Mouse (Mus musculus) R1 (cell line): ENCODE results near the gene Osbpl5.

ENCODE experiments used
- DNase-seq: peaks from one replicate; pipeline ENCODE4 v3.0.0-alpha.2; 2018; ENCODE audit warnings: low read depth, low spot score

Gene Osbpl5

GRCm38 (mm10) chr7:143756125-143757026 lies at the start of gene Osbpl5:
TSS of gene Osbpl5 (minus strand) at chr7:143756985.
- DNase-seq = no peak

- no peak for DNase-seq
These were observed 48.4 kb upstream of the Osbpl5 start for GRCm38 (mm10) chr7:143805199-143805624.

GRCm38 (mm10) chr7:143801195-143802065 lies 44.6 kb upstream of the Osbpl5 start:
- no peak for DNase-seq

GRCm38 (mm10) chr7:143800770-143801169 lies 44.0 kb upstream of the Osbpl5 start:
- no peak for DNase-seq

GRCm38 (mm10) chr7:143798783-143799182 lies 42.0 kb upstream of the Osbpl5 start:
- DNase-seq = no peak

- DNase-seq = peak; percentile 21
These were observed 36.3 kb upstream of the Osbpl5 start for GRCm38 (mm10) chr7:143793121-143793520.

DNA sequence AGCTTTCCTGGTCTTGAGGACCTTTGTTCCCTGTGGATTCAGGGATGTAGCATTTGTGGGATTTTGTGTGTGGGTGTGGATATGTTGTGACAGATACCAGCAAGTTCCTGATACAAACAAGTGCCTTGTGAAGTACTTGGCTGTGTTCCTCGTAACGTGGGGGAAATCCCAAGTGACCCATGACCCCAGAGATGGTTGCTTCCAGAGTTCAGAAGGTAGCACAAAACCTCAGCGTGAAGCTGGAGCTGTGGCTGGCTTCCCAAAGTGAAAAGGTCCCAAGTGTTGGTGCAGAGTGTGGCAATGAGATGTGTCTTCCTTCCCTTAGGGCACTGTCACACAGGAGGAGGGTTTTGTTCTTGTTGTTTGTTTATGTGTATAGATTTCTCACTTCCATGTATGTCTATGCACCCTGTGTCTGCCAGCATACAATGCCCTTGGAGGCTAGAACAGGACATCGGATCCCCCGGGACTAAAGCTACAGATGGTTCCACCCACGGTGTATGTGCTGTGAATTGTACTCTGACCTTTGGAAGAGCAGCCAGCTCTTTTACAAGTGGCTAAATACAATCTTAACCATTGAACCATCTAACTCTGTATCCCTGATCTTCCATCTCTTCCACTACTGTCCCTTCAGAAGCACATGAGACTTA lies 35.7 kb upstream of the Osbpl5 start:
- no peak for DNase-seq

DNA sequence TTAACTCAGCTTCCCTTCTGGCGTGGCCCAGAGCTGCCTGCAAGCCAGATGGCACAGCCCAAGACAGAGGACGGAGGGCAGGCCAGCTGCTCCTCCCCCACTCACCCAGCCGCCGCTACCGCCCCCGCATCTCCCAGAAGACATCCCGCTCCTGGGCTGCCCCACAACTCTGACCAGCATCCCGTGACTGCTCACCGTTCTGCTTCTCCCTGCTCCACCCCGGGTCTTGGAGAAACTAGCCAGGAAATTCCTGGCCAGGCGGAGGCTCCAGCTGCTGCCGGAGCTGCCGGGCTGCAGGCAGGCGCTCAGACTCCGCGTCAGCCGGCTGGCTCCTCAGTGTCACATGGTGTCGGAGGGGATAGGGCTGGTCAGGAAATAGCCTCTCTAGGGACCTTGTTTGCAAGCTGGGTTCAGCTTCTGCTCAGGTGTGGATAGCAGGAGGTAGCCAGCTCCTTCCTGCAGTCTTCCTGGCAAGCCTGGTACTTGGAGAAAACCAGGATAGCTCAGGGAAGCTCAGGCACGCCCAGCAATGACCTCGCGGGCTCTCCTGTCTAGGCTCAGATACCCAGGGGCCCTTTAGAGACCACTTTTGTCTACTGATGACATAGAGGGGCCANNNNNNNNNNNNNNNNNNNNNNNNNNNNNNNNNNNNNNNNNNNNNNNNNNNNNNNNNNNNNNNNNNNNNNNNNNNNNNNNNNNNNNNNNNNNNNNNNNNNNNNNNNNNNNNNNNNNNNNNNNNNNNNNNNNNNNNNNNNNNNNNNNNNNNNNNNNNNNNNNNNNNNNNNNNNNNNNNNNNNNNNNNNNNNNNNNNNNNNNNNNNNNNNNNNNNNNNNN lies 27.4 kb upstream of the Osbpl5 start, which contains the start of gene Mrgpre:
TSS of gene Mrgpre (minus strand) at position 505 of the 834 bp plus-strand sequence.
- peak; percentile 15 for DNase-seq

- no peak for DNase-seq
These were observed 26.7 kb upstream of the Osbpl5 start for GRCm38 (mm10) chr7:143783378-143783995.

GRCm38 (mm10) chr7:143777375-143777774 lies 20.6 kb upstream of the Osbpl5 start:
- DNase-seq = no peak

DNA sequence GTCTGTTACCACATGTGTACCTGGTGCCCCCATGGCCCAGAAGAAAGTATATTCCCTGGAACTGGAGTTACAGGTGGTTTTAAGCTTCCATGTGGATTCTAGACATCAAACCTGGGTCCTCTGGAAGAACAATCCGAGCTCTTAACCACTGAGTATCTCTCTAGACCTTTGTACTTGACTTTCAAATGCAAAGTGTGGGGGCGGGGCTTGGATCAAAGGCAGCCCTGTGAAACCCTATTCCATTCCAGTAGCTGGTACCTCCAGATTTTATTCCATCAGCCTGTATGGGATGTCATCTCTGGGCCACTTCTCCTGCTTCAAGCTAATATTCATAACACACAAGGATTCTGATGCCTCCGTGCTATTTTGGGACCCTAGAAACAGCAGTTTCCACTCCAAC lies 19.4 kb upstream of the Osbpl5 start:
- peak; percentile 51 for DNase-seq

DNA sequence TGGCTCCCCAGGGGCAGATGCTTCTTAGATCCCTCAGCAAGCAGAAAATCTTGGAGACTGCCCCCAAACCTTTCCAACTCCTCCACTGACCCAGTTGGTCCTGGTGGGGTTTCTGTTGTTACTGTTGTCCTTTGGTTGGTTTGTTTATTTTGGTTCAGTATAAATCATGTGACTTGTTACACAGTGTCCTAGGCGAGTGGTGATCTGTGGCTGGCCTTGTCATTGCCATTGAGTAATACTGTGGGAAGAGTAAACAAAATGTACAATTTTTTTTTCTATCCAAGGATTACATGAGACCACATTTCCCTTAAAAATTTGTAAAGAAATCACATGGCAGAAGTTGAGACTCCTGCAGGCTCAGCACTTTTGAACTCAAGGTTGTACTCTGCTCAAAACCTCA lies 12.7 kb upstream of the Osbpl5 start:
- no peak for DNase-seq

DNA sequence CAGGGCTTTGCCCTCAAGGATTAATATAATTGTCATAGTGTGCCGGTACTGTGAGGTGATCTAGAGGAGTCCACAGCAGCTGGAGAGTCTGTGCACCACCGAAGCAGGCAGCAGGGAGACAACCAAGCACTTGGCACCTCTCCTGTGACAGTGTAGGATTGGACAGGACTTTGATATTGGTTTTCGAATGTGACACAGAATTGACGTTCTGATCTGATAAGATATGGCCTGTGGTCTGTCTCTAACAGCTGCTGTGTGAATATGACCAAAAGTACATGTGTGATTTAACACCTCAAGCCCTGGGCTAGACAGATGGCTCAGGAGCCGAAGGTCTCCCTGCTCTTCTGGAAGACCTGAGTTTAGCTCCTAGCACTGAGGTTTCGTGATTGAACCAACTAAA lies 11.5 kb upstream of the Osbpl5 start:
- DNase-seq = no peak

- DNase-seq = no peak
These were observed 10.1 kb upstream of the Osbpl5 start, which contains the start of gene Mrgprg for GRCm38 (mm10) chr7:143766893-143767292. TSS of gene Mrgprg (minus strand) at chr7:143766993.

- DNase-seq = no peak
These were observed 8.2 kb upstream of the Osbpl5 start for GRCm38 (mm10) chr7:143764876-143765530.

GRCm38 (mm10) chr7:143763794-143764193 lies 7.0 kb upstream of the Osbpl5 start:
- DNase-seq = peak; percentile 51

- no peak for DNase-seq
These were observed 2.2 kb upstream of the Osbpl5 start for GRCm38 (mm10) chr7:143758956-143759355.

GRCm38 (mm10) chr7:143757696-143758095 lies 911 bp upstream of the Osbpl5 start:
- no peak for DNase-seq

DNA sequence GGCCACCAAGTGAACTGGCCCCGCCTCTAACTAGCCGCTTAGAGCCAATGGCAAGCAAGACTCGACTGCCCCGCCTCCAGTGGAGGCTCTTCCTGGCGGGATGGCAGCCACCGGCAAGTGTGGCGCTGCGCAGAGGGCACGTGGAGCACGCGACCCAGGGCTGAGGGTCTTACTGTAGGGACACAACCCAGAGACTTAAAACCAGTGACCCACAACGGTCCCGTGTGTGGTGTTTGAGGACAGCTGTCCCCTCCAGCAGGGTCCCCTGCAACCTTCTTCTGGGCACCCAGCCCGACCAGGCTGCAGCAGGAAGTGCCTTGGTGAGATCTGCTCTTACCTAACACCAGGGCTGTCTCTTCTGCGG lies 224 bp upstream of the Osbpl5 start:
- peak; percentile 86 for DNase-seq
